Mouse (Mus musculus) heart, postnatal 14 days (tissue): ENCODE data around the gene Gpsm3. TPM values are rescaled to one million over a fixed set of nuclear protein-coding genes. Genes with fewer than 3 reads are reported as not detected.

Experiments used
- DNase-seq, 2 experiments: peaks; one replicate each; pipeline ENCODE4 v3.0.0; 2021 to 2022
- intact Hi-C: fragments of 180-260 bp; cut with DNase I; formaldehyde crosslinking; loops from one replicate; pipeline ENCODE4 v1.15.1; 2025
- total RNA-seq, 2 experiments: library from RNA; stranded (reverse); gene quantifications; 2 replicates each; pipeline ENCODE4 v1.2.3; 2021

The Gpsm3 gene
- total RNA-seq, 2 experiments from 2014 or later: 5.6 to 7.8 TPM

- intact Hi-C loops: no loop called here
Measured at GRCm38 (mm10) chr17:34578070-34578469, 11.5 kb upstream of the Gpsm3 start.

GRCm38 (mm10) chr17:34582528-34582927 lies 7.1 kb upstream of the Gpsm3 start:
- intact Hi-C loops: no loop called here
- no peak for DNase-seq

More at GRCm38 (mm10) chr17:34578070-34578469, 11.5 kb upstream of the Gpsm3 start:
- DNase-seq: no peak

GRCm38 (mm10) chr17:34583397-34583796 lies 6.2 kb upstream of the Gpsm3 start:
- intact Hi-C loops: no loop called here
- DNase-seq: no peak

- intact Hi-C loops: loop anchor here (2.0 kb wide), 1 partner anchor 13 kb away; no protein-coding TSS in a partner anchor
- DNase-seq: no peak
Measured at GRCm38 (mm10) chr17:34583819-34584218, 5.8 kb upstream of the Gpsm3 start.

- DNase-seq: no peak
- intact Hi-C loops: loop anchor here (2.0 kb wide), 1 partner anchor 14 kb away; no protein-coding TSS in a partner anchor
Measured at GRCm38 (mm10) chr17:34585121-34585520, 4.5 kb upstream of the Gpsm3 start.

- no peak for DNase-seq
- intact Hi-C loops: loop anchor here (2.0 kb wide), 1 partner anchor 15 kb away; no protein-coding TSS in a partner anchor
Measured at GRCm38 (mm10) chr17:34585877-34586771, 3.5 kb upstream of the Gpsm3 start.

GRCm38 (mm10) chr17:34586796-34587422 lies 2.7 kb upstream of the Gpsm3 start:
- intact Hi-C loops: no loop called here

GRCm38 (mm10) chr17:34587423-34587811 lies 2.2 kb upstream of the Gpsm3 start:
- intact Hi-C loops: no loop called here
- peak; percentile 98 to 99 for DNase-seq

More at GRCm38 (mm10) chr17:34586796-34587422, 2.7 kb upstream of the Gpsm3 start:
- peak; percentile 83 to 88 for DNase-seq

- no peak for DNase-seq
- intact Hi-C loops: no loop called here
Measured at GRCm38 (mm10) chr17:34587814-34588213, 1.8 kb upstream of the Gpsm3 start.

- intact Hi-C loops: no loop called here
- DNase-seq: no peak
Measured at GRCm38 (mm10) chr17:34588767-34589166, 839 bp upstream of the Gpsm3 start.

GRCm38 (mm10) chr17:34589206-34589605 lies 400 bp upstream of the Gpsm3 start:
- no peak for DNase-seq
- intact Hi-C loops: no loop called here

- intact Hi-C loops: no loop called here
- peak in 1 of 2 experiments; percentile 28 for DNase-seq
Measured at GRCm38 (mm10) chr17:34590154-34590987, 765 bp downstream of the Gpsm3 start.

GRCm38 (mm10) chr17:34591029-34591993 lies 1.7 kb downstream of the Gpsm3 start, which contains the start of gene Pbx2:
Gene Pbx2, plus strand, starts transcription at chr17:34591266.
- intact Hi-C loops: no loop called here

GRCm38 (mm10) chr17:34591994-34592375 lies 2.4 kb downstream of the Gpsm3 start:
- intact Hi-C loops: no loop called here
- peak; percentile 92 to 93 for DNase-seq

More at GRCm38 (mm10) chr17:34591029-34591993, 1.7 kb downstream of the Gpsm3 start, which contains the start of gene Pbx2:
- peak in 1 of 2 experiments; percentile 29 for DNase-seq

- intact Hi-C loops: loop anchor here (1.0 kb wide), 1 partner anchor 10 kb away; the partner anchor contains the start of gene Rnf5
- no peak for DNase-seq
Measured at GRCm38 (mm10) chr17:34592581-34593549, 3.3 kb downstream of the Gpsm3 start.

GRCm38 (mm10) chr17:34593752-34594525 lies 4.3 kb downstream of the Gpsm3 start:
- DNase-seq: peak in 1 of 2 experiments; percentile 32
- intact Hi-C loops: loop anchor here (1.0 kb wide), 1 partner anchor 9 kb away; the partner anchor contains the start of gene Rnf5

GRCm38 (mm10) chr17:34596098-34596497 lies 6.5 kb downstream of the Gpsm3 start:
- intact Hi-C loops: no loop called here
- no peak for DNase-seq
